Comparison of ENCODE assay signal across 8 mouse cellular contexts in genomic region chr10:128231697-128232419, GRCm38 (mm10). TPM values are rescaled to one million over a fixed set of nuclear protein-coding genes. Genes with fewer than 3 reads are reported as not detected.
DNase-seq lines count a peak whose midpoint lies in the region; ATAC-seq lines count a peak whose summit lies in the region.

Gene Timeless (plus strand): TSS chr10:128232065.

- H3K9me3 ChIP-seq in hindbrain, embryonic 13.5 days: no peaks in the 10 kb centered on the region

- peak within 1 kb of the TSS; percentile 91 for H3K27ac ChIP-seq in hindbrain, embryonic 13.5 days

- no peaks in the 10 kb centered on the region for H3K36me3 ChIP-seq in hindbrain, embryonic 13.5 days

- WGBS in hindbrain, embryonic 13.5 days: under 1% methylated on average over 52 of the region's 58 CpGs

- peak within 1 kb of the TSS; percentile 63 for H3K4me2 ChIP-seq in hindbrain, embryonic 13.5 days

- ATAC-seq in hindbrain, embryonic 13.5 days (ENCODE audit: low FRiP score): peak; percentile 93

- H3K27me3 ChIP-seq in hindbrain, embryonic 13.5 days: no peaks in the 10 kb centered on the region

- H3K9ac ChIP-seq in hindbrain, embryonic 13.5 days: peak within 1 kb of the TSS; percentile 82

- peak; percentile 91 for DNase-seq in NIH3T3 (ENCODE audit: low read depth)
- peak; percentile 94 to 95 for DNase-seq in cerebellum, postnatal 10 days
- DNase-seq in frontal cortex, postnatal 14 days (ENCODE audit: low spot score in 2 of 2): peak; percentile 56 to 82
- peak; percentile 81 to 92 for DNase-seq in layer of hippocampus, postnatal 14 days (ENCODE audit: low spot score in 2 of 2)
- DNase-seq in lung, postnatal 14 days: peak; percentile 88
- peak; percentile 88 for DNase-seq in ovary, postnatal 36 days (ENCODE audit: low spot score)
- peak; percentile 92 for DNase-seq in thymus, postnatal 14 days

- peaks cover 9% of the 10 kb centered on the region; the same call in 1 of the 2 replicates for H3K4me1 ChIP-seq in hindbrain, embryonic 13.5 days (replicated peaks)

- peak within 1 kb of the TSS; percentile 69 for H3K4me3 ChIP-seq in hindbrain, embryonic 13.5 days

RNA-seq across cellular contexts. Expression of gene Timeless, which starts in this region (rescaled TPM):
- polyA plus RNA-seq in hindbrain, embryonic 13.5 days (2015; fragmentation: Nextera tagmentation; extraction: Ambion mirVana): 24.6 and 29.5 TPM in 2 replicates
- 1 to 10 TPM; 4.1 to 7.6 TPM for total RNA-seq in layer of hippocampus, postnatal 14 days (2021)

Comparison
In these comparisons a context has a peak if more than half of its experiments do, and no peak if none do; other contexts are left out.
1. Peak in every context shown above with its lines: DNase-seq, ATAC-seq, H3K4me3 ChIP-seq and H3K27ac ChIP-seq.